Mouse (Mus musculus): ENCODE results near the gene Speg. TPM values are rescaled to one million over a fixed set of nuclear protein-coding genes. Genes with fewer than 3 reads are reported as not detected.

The Speg gene
- total and polyA plus RNA-seq, 3 experiments = 109 to 135 (median 131) TPM

GRCm38 (mm10) chr1:75399755-75400492, 24.8 kb downstream of the Speg start:
- peak overlapping the region; percentile 76 for H3K9ac ChIP-seq (ENCODE audit: low read depth, low read length)
- TF ChIP-seq EP300 (IDR thresholded peaks at IDR 0.05; ENCODE audit: insufficient read depth, low read depth, low read length) (0 out of 2 replicates have a peak, but pooled peaks have one; percentile 50), CTCF (IDR thresholded peaks at IDR 0.05) (no peak), POLR2A (IDR thresholded peaks at IDR 0.05; ENCODE audit: insufficient read depth, low read depth, low read length) (peak; percentile 65)
- peaks cover 5% of the 10 kb centered on the region; the same call in 1 of the 2 replicates for H3K4me1 ChIP-seq (ENCODE audit: control insufficient read depth, insufficient read depth, low read length)
- peak; percentile 72 to 84 for DNase-seq
- no peaks in the 10 kb centered on the region; the same call in 1 of the 2 replicates for H3K36me3 ChIP-seq (ENCODE audit: control insufficient read depth, insufficient read depth, low read length)
- peak overlapping the region; percentile 7 for H3K4me3 ChIP-seq
- H3K27me3 ChIP-seq (ENCODE audit: control insufficient read depth, insufficient read depth, low read length) = no peaks in the 10 kb centered on the region
- WGBS = 15% methylated on average over 15 of the region's 15 CpGs
- intact Hi-C loops (cut with DNase I) = loop anchor here (10.0 kb wide), 1 partner anchor 55 kb away; no protein-coding TSS in a partner anchor
- H3K27ac ChIP-seq = peak overlapping the region; percentile 95
- no peaks in the 10 kb centered on the region for H3K79me2 ChIP-seq (replicated peaks; ENCODE audit: control insufficient read depth, insufficient read depth, low read length)

- 35% methylated on average over 6 of the region's 6 CpGs for WGBS
- DNase-seq = peak in 1 of 2 experiments; percentile 45
- peaks cover 5% of the 10 kb centered on the region; the same call in 1 of the 2 replicates for H3K4me1 ChIP-seq (ENCODE audit: control insufficient read depth, insufficient read depth, low read length)
- TF ChIP-seq CTCF (IDR thresholded peaks at IDR 0.05) = no peak
- H3K9ac ChIP-seq (ENCODE audit: low read depth, low read length) = peak overlapping the region; percentile 76
- no peaks in the 10 kb centered on the region; the same call in 1 of the 2 replicates for H3K36me3 ChIP-seq (ENCODE audit: control insufficient read depth, insufficient read depth, low read length)
- H3K27me3 ChIP-seq (ENCODE audit: control insufficient read depth, insufficient read depth, low read length) = no peaks in the 10 kb centered on the region
- peak overlapping the region; percentile 7 for H3K4me3 ChIP-seq
- intact Hi-C loops (cut with DNase I) = no loop called here
- no peaks in the 10 kb centered on the region for H3K79me2 ChIP-seq (replicated peaks; ENCODE audit: control insufficient read depth, insufficient read depth, low read length)
- H3K27ac ChIP-seq = peak overlapping the region; percentile 95
These were observed 25.5 kb downstream of the Speg start for GRCm38 (mm10) chr1:75400493-75401115.

DNA sequence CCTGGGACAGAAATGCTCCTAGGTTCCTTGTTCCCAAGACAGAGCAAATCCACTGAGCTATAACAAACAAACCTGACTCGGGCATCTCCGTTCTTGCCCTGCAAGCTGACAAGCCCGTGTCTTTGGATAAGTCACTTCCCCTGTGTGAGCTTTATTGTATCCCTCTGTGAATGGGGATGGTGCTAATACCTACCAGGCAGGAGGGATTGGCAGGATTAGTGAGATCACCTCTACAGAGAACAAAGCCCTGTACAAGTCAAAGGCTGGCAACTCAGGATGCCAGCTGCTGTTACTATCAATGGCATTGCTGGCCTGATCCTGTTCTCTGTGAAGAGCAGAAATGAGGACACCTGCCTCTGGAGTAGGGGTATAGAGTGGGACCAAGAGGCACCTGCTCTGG, 30.4 kb downstream of the Speg start:
- TF ChIP-seq POLR2A (IDR thresholded peaks at IDR 0.05; ENCODE audit: insufficient read depth, low read depth, low read length) = no peak
- TF ChIP-seq CTCF (IDR thresholded peaks at IDR 0.05) = no peak
- no peak for TF ChIP-seq EP300 (IDR thresholded peaks at IDR 0.05; ENCODE audit: insufficient read depth, low read depth, low read length)
- Histone ChIP-seq H3K9ac (ENCODE audit: low read depth, low read length) (no peak overlapping the region), H3K27ac (no peak overlapping the region), H3K36me3 (ENCODE audit: control insufficient read depth, insufficient read depth, low read length) (no peaks in the 10 kb centered on the region; the same call in 1 of the 2 replicates), H3K4me1 (ENCODE audit: control insufficient read depth, insufficient read depth, low read length) (no peaks in the 10 kb centered on the region; the same call in 1 of the 2 replicates), H3K27me3 (ENCODE audit: control insufficient read depth, insufficient read depth, low read length) (no peaks in the 10 kb centered on the region), H3K79me2 (replicated peaks; ENCODE audit: control insufficient read depth, insufficient read depth, low read length) (no peaks in the 10 kb centered on the region), H3K4me3 (no peak overlapping the region)
- WGBS = 81% methylated on average over 3 of the region's 3 CpGs
- intact Hi-C loops (cut with DNase I) = loop anchor here (5.0 kb wide), 1 partner anchor 33 kb away; no protein-coding TSS in a partner anchor
- no peak for DNase-seq

- Histone ChIP-seq H3K9ac (ENCODE audit: low read depth, low read length) (no peak overlapping the region), H3K4me3 (no peak overlapping the region), H3K27ac (no peak overlapping the region), H3K4me1 (ENCODE audit: control insufficient read depth, insufficient read depth, low read length) (no peaks in the 10 kb centered on the region; the same call in 1 of the 2 replicates), H3K27me3 (ENCODE audit: control insufficient read depth, insufficient read depth, low read length) (no peaks in the 10 kb centered on the region), H3K36me3 (ENCODE audit: control insufficient read depth, insufficient read depth, low read length) (no peaks in the 10 kb centered on the region; the same call in 1 of the 2 replicates), H3K79me2 (replicated peaks; ENCODE audit: control insufficient read depth, insufficient read depth, low read length) (no peaks in the 10 kb centered on the region)
- TF ChIP-seq POLR2A (IDR thresholded peaks at IDR 0.05; ENCODE audit: insufficient read depth, low read depth, low read length) (no peak), CTCF (IDR thresholded peaks at IDR 0.05) (no peak), EP300 (IDR thresholded peaks at IDR 0.05; ENCODE audit: insufficient read depth, low read depth, low read length) (no peak)
- intact Hi-C loops (cut with DNase I) = loop anchor here (5.0 kb wide), 1 partner anchor 34 kb away; no protein-coding TSS in a partner anchor
- DNase-seq = no peak
- WGBS = 72% methylated on average over 15 of the region's 15 CpGs
These were observed 31.1 kb downstream of the Speg start for GRCm38 (mm10) chr1:75406173-75406572.

- no peak for DNase-seq
- peak overlapping the region; percentile 40; the same call in 1 of the 2 replicates for H3K27ac ChIP-seq
- H3K36me3 ChIP-seq (ENCODE audit: control insufficient read depth, insufficient read depth, low read length) = no peaks in the 10 kb centered on the region
- WGBS = 73% methylated on average over 9 of the region's 9 CpGs
- intact Hi-C loops (cut with DNase I) = loop anchor here (5.0 kb wide), 1 partner anchor 35 kb away; no protein-coding TSS in a partner anchor
- H3K9ac ChIP-seq (ENCODE audit: low read depth, low read length) = peak overlapping the region; percentile 32
- H3K27me3 ChIP-seq (ENCODE audit: control insufficient read depth, insufficient read depth, low read length) = no peaks in the 10 kb centered on the region
- no peak overlapping the region for H3K4me3 ChIP-seq
- H3K79me2 ChIP-seq (replicated peaks; ENCODE audit: control insufficient read depth, insufficient read depth, low read length) = no peaks in the 10 kb centered on the region
- TF ChIP-seq POLR2A (IDR thresholded peaks at IDR 0.05; ENCODE audit: insufficient read depth, low read depth, low read length) (no peak), EP300 (IDR thresholded peaks at IDR 0.05; ENCODE audit: insufficient read depth, low read depth, low read length) (no peak), CTCF (IDR thresholded peaks at IDR 0.05) (peak; percentile 30)
- no peaks in the 10 kb centered on the region; the same call in 1 of the 2 replicates for H3K4me1 ChIP-seq (ENCODE audit: control insufficient read depth, insufficient read depth, low read length)
These were observed 32.0 kb downstream of the Speg start for GRCm38 (mm10) chr1:75407056-75407455.
